Mouse (Mus musculus): ENCODE results near the gene Aifm3. TPM values are rescaled to one million over a fixed set of nuclear protein-coding genes. Genes with fewer than 3 reads are reported as not detected.
"Not testable (repeated sequence)": the region's sequence is repeated elsewhere in the genome, so short reads cannot be mapped to it uniquely, and the experiment has no call there.

The Aifm3 gene
- total RNA-seq, 2 experiments from 2014 or later, result not detected

DNA sequence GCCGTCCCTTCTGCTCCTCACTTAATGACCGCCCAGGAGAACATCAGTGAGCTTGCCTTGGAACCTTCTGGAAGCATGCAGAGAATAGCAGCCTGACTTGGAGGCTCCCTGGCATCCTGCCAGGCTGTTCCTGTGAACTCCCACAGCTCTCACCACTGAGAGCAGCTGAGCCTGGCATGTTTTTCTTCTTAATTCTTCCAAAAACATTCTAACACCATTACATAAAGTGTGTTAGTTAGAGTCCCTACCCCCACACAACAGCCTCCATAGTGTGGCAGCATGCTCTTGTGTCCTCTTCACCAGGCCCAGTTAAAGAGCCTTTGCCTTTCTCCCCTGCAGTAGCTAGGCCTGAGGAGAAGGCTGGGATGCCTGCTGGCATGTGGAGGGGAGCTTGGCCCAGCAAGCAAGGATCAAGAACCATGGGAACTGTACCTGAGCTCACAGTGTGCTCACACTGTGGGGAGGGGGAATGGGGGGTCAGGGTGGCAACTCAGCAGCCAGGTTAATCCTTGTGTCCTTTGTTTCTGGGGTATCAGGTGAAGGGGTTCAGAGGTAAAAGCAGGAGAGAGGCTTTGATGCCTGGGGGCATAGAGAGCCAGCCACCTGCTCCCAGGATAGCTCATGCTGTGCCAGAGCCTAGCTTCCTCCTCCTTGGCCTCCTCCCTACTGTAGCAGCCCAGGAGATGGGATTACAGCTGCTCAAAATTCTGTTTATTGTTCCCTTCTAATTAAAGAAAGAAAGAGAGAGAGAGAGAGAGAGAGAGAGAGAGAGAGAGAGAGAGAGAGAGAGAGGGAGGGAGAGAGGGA, 7.3 kb downstream of the Aifm3 start:
- no peak for ATAC-seq (replicated peaks; ENCODE audit: poor library complexity, severe bottlenecking)

DNA sequence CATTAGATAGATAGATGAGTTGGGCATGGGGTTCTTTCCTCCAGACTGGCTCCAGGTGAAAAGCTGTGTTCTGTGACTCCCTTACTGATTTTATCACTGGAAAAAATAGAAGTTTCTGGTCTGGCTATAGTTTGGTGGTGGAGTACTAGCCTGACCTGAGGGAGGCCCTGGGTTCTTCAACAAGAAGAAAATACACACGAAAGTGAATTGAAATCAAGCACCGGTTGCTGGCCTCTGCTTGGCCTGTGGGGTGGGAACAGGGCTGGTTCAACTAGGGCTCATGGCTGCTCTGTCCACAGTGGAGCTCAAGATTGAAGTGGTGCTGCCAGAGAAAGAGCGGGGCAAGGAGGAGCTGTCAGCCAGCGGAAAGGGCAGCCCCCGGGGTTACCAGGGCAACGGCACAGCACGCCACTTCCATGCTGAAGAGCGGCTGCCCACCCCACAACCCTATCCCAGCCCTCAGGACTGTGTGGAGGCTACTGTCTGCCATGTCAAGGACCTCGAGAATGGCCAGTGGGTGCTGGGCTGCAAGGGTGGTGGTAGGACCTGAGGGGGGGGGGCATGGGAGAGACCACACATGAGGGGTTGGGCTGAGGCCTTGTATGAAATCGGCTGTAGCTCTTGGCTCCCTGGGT, 10.0 kb downstream of the Aifm3 start:
- ATAC-seq (replicated peaks; ENCODE audit: poor library complexity, severe bottlenecking), result no peak

DNA sequence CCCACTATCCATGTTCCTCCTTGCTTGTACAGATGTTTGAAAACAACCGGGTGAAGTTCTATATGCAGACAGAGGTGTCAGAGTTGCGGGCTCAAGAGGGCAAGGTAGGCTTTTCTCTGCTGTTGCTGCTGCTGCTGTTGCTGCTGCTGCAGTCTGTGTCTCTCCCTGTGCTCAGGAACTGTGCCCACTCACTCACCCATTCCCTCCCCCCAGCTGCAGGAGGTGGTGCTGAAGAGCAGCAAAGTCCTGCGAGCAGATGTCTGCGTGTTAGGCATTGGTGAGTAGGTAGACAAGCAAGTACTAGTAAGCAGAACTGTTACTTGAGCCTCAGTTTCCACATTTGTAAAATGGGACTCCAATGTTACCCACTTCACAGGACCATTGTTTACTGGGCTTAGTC, 13.3 kb downstream of the Aifm3 start:
- ATAC-seq (replicated peaks; ENCODE audit: poor library complexity, severe bottlenecking), result no peak

DNA sequence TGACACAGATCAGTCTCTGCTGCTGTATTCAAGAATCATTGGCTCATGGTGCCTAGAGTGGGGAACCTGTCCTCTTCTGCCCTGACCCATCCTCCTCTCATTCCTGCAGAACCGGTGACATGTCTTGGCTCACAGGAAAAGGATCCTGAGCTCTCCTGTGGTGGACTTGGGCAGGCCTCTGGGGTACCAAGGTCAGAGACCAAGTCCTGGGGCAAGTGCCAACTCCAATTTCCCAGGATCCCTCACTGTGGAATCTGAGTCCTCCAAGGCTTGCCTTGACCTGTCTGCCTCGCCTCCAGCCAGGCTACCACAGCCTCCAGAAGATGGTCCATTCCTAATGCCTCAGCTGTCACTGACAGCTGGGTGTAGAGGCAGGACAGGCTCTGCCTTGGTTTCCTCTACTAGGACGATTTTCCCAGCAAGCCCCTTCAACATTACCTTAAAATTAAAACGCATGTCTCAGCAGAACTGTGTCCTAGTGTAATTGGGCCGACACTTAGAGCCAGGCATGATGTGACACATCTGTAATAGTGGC, 17.7 kb downstream of the Aifm3 start:
- ATAC-seq (replicated peaks; ENCODE audit: poor library complexity, severe bottlenecking), result no peak

DNA sequence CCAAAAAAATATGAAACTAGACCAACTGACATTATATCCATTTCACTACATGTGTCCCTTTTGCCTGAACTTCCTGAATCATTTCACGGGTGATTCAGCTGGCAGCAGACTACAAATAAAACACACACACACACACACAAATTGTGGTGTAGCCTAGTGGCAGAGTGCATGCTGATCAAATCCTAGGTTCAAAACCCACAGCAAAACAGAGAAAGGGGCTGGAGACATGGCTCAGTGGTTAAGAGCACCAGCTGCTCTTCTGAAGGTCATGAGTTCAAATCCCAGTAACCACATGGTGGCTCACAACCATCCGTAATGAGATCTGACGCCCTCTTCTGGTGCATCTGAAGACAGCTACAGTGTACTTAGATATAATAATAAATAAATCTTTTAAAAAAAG, 18.6 kb downstream of the Aifm3 start:
- ATAC-seq (replicated peaks; ENCODE audit: poor library complexity, severe bottlenecking), result not testable (repeated sequence)

DNA sequence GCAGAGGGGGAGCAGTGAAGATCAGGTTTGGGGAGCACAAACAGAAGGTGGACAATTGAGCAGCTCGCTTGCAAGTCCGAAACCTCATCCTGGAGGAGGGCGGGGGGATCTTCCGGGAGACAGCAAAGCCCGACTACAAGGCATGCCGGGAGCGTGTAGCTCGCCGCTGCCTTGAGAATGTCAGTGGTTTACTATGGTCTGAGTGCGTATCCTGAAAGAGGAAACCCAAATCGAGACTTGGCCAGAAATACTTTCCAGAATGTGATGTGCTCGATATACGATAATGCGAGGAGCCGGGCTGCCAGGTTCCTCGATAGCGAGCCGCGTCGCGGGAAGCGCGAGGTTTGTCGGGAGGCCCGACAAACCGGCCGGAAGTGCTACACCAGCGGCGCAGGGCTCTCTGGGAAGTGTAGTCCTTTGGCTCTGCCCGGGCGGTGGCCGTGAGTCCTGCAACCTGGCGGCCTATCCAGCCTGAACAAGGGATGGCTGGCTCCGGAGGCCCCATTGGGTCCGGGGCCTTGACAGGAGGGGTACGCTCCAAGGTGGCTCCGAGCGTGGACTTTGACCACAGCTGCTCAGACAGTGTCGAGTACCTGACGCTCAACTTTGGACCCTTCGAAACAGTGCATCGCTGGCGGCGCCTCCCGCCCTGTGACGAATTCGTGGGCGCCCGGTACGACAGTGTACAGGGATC, 19.3 kb downstream of the Aifm3 start, which contains the start of gene Lztr1:
Gene Lztr1 (plus strand): TSS at position 143 of the 694 bp plus-strand sequence.
- peak; percentile 93 for ATAC-seq (replicated peaks; ENCODE audit: poor library complexity, severe bottlenecking)

DNA sequence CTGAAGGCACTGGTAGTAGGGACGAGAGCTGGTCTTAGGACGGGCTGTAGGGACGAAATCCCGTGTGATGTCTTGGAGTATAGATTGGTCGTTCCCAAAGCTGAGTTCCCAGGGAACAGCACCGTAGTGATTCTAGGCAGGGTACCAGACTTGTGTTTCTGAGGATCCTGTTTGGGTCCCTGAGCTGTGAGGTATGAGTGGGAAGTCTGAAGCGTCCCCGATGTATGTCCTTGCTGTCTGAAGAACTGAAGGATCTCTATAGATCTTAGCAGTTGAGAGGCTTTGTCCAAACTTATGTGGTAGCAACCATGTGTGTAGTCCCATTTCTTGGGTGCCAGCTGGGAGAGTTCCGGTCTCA, 19.8 kb downstream of the Aifm3 start:
- no peak for ATAC-seq (replicated peaks; ENCODE audit: poor library complexity, severe bottlenecking)

DNA sequence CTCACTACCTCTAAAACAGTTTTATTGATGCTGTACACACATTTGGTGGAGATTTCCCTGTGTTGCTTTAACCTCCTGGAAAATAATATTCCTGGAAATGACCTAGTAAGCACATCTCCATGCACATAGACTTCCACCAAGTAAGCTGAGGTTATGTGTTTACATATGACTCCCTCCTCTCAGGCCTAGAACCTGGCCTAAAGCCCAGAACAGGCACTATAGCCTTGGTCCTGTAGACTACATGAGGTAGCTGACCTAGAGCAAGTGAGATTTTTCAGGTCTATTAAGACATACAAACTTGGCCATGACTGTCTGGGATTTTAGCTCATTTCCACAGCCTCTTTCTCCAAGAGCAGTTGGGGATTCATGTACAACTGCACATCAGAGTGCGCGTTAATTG, 20.7 kb downstream of the Aifm3 start:
- no peak for ATAC-seq (replicated peaks; ENCODE audit: poor library complexity, severe bottlenecking)

DNA sequence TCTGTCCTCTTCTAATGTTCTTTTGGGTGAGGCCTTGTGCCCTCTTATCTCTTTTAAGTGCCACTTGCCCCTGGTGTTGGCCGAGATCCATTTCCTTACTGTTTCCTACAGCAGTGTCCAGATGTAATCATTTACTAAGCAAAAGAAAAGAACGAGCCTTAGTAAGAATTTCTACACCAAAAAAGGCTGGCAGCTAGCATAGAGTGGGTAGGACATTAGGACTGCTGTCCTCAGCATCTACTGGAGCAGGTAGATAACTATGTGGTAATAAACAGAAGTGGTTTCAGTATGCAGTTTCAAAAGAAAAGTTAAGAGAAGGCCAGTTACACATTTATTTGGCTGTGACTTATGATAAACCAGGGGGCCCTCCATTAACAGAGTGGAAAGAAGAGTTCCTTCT, 21.3 kb downstream of the Aifm3 start:
- ATAC-seq (replicated peaks; ENCODE audit: poor library complexity, severe bottlenecking), result no peak

DNA sequence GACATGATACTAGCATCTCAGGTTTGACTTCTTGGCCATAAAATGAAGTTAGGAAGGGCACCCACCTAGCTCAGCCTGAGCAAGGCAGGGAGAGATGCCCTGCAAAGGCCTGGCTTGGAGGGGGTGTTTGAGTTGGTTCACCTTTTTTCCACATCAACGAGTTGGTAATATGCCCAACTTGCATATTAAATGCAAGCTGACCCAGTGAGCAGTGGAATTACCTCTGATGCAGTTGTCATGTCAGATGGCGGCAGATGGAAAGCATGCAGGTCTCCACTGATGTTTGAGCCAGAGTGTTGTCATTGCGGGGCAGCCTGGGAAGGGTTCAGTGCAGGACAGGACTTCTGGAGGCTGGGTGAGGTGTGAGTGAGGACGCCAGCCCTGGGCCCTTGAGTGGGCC, 22.0 kb downstream of the Aifm3 start:
- no peak for ATAC-seq (replicated peaks; ENCODE audit: poor library complexity, severe bottlenecking)

DNA sequence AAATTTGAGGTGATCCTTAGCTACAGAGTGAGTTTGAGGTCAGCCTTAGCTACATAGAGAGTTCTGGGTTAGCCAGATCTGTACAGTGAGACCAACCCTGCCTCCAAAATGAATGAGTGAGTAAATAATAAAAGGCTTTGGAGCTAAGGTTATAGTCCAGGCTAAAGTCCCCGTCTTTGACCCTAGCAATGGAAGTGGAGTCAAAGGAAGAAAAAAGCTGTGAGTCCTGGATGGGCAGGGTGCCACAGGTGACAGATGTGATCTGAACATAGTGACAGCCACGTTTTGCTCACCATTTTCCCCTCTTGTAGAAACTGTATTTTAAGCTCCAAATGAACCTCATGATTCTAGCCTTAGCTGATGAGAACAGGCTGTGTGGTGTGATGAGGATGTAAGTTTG, 29.5 kb downstream of the Aifm3 start:
- no peak for ATAC-seq (replicated peaks; ENCODE audit: poor library complexity, severe bottlenecking)

DNA sequence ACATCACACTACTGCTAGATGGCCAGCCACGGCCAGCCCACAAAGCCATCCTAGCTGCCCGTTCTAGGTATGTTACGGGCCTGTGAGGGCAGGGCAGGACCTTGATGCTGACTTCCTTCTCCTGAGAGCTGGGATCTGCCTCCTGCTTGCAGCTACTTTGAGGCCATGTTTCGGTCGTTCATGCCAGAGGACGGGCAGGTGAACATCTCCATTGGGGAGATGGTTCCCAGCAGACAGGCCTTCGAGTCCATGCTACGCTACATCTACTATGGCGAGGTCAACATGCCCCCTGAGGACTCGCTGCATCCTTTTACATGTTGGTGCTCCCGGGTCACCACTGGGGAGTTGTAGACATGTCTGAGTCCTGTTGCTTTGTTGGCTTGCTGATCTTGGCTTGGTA, 34.7 kb downstream of the Aifm3 start:
- no peak for ATAC-seq (replicated peaks; ENCODE audit: poor library complexity, severe bottlenecking)

DNA sequence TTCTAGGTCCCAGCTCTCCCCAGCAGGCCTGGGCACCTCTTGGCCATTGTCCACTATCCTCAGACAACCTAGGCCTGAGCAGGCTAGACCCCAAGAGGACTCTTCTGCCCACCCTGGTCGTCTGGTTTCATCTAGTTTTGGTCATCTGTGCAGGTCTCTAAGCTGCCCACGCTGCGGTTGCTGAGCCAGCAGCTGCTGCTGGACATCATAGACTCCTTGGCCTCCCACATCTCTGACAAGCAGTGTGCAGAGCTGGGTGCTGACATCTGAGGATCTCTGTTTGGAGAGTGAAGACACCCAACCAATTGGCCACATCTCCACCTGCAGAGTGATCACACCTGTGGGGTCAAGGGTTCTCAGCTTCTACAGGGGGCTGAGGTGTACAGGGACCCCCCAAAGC, 36.1 kb downstream of the Aifm3 start:
- ATAC-seq (replicated peaks; ENCODE audit: poor library complexity, severe bottlenecking), result no peak

DNA sequence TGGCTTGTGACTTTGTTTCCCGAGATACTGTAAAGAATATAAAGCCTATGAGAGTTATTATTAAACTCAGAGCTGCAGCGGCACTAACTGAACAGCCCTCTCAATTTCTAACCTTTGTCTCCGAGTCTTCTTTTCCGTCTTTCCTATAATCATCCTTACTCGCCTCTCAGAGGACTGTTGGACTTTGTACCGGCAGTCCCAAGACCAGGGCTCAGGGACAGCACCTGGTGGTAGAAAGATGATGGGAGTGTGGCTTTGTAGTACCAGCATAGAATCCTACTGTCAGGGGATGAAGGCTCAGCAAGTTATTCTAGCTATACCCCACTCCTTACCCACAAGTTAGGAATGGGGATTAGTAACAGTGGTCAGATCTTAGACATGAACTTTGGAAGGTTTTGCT, 36.8 kb downstream of the Aifm3 start:
- ATAC-seq (replicated peaks; ENCODE audit: poor library complexity, severe bottlenecking), result no peak

DNA sequence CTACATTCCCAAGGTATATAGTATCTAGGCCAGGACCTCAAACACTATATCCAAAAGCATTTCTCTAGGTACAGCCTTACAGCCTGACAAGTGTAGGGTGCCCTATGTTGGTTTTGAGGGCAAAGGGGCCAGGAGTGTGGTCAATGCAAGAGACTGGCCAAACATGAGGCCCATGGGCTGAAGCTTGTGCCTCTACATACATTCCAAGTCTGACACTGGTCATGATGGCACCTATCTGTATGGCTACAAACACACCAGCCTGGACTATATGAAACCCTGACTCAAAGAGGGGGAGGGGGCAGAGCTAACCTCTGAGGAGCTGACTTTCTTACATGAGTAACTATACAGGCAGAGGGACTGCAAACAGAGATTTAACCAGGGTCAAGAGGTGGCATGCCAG, 38.2 kb downstream of the Aifm3 start:
- ATAC-seq (replicated peaks; ENCODE audit: poor library complexity, severe bottlenecking), result no peak

DNA sequence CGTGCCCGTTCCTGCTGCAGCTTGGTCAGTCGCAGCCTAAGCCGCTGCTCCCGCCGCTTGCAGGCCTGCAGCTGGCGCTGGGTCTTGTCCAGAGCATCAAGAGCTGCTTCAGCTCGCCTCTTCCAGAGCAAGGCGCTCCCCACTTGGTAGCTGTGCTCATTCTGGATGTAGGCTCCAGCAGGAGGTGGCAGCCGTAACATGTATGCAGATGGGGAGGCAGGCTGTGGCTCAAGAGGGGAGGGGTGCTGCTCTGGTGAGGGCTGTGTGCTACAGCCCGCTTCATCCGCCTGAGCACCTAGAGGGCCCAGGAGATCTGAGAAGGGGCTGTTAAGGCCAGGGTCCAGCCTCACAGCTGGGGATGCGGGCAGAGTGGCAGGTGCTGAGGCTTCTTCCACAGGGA, 38.9 kb downstream of the Aifm3 start:
- no peak for ATAC-seq (replicated peaks; ENCODE audit: poor library complexity, severe bottlenecking)

DNA sequence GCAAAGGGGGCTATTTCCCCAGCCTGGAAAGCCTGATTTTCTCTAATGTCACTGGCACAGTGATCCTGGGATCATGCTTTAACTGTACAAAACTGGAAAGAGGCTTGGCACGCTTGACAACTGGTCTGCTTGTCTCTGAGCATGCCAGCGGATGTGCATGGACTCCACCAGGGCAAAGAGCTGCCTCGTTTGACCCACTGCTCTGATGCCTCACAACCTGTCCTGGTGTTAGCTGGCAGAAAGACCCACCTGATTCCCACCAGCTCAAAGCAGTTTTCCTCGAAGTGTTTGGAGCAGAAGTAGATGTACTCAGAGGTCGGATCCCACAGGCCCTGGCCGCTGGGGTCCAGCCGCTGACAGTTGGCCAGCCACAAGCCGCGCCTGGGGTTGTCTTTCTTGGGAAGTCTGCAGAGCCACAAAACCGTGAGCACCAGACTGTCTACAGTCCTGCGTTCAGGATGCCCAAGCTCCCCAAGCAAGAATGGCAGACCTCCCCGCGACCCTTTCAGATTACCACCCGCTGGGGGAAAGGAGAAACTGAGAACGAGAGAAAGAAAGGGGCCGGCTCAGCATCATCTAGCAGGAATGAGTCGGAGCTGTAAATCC, 40.7 kb downstream of the Aifm3 start:
- ATAC-seq (replicated peaks; ENCODE audit: poor library complexity, severe bottlenecking), result no peak

DNA sequence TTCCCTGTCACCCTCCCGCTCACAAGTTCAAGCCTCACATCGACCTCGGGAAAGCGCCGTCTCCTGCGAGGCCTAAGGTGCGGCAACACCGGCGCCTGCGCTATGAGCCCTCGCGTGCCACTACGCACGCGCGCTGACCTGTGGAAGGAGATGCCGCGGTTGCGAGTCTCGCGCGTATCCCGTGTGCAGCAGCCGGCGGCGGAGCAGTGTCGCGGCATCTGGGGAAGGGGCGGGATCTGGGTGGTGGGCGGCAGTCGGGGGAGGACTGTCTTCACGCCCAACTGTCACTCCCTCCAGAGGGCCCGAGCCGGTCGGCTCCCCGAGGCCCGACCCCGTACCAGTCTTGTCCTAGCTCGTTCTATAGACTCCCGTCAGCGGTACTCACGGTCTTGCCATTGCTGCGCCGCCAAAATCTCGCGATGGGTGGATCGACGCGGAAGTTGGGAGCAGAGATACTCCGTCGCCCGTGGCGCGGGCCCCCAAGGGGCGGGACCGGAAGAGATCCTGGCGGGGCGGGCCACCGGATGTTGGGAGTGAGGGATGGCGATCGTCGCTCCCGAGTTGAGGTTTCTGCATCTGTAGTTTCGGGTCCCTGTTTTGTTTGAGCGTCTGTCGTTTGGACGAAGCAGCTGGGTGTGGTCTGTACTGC, 41.4 kb downstream of the Aifm3 start, which contains the start of gene Thap7:
Gene Thap7 (minus strand): TSS at position 497 of the 649 bp plus-strand sequence.
- peak; percentile 91 for ATAC-seq (replicated peaks; ENCODE audit: poor library complexity, severe bottlenecking)

DNA sequence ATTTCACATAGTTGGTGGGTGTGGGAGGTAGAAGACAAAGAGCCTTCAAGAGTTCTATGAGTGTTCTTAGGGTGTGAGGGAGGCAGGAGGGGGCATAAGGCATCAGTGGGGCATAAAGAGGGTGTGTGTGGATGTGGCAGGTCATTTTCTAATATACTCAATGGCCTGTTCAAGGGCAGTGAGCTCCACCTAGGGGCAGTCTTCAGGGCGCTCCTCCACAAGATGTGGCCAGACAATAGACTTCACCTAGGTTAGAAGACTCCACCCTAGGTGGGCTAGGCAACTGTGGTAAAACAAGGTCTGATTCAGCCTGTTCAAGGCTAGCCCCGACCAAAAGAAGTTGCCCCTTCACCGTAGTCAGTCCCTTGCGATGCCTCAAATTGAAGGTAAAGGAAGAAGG, 42.9 kb downstream of the Aifm3 start:
- ATAC-seq (replicated peaks; ENCODE audit: poor library complexity, severe bottlenecking), result 0 out of 2 replicates have a peak, but pooled peaks have one; percentile 12

DNA sequence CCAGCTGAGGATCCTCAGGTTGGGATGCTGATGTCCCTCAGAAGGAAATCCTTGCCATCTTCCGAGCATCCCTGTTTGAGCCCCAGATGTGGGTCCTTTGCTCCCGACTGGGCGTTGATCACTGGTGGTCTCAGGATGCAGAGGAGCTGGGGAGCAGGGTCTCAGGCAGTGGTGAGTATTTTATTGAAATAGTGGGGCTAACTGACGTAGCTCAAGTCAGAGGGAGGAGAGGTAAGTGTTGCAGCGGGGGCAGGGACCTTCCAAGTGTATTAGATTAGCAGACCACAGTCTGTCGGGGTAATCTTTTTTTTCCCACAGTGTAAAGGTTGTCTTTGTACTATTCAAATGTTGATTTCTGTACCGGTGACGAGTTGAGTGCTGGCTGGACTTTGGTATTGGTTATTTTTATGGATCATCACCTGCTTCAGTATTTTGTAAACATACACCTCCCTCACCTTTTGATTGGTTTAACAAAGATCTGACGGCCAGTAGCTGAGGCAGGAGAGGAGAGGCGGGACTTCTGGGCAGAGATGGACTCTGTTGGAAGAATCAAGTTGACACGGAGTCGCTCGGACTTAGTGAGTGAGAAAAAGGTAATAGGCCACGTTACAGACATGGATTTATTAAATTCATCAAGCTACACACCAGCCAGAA, 43.4 kb downstream of the Aifm3 start:
- ATAC-seq (replicated peaks; ENCODE audit: poor library complexity, severe bottlenecking), result no peak

Data from granulocyte monocyte progenitor cell, adult 5-6 weeks (primary cell).